Mouse (Mus musculus) cerebellum, adult 8-10 months (tissue): ENCODE measurements around the gene Mydgf.

Source experiments
- DNase-seq: peaks from one replicate; pipeline ENCODE4 v3.0.0; 2022

Mydgf gene

DNA sequence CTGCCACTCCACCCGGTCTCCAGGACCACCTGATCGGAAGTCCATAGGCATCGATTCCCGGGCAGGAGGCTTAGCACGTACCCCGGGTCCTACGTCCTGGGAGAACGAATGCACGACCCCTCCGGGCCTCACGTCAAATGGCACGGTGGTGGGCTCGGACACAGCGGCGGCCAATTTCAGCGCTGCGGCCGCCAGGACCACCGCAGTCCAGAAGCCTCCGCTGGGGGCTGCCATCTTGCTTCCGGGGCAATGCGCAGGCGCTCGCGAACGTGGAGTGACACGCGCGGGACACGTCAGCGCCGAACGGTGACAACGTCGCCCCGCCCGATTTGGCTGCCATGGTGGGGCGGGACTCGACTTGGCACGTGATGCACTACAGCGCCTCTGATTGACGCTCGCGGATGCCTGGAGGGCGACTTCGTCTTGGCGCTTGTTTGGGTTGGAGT, at the start of gene Mydgf:
Gene Mydgf (minus strand): TSS at position 263 of the 446 bp plus-strand sequence.
- DNase-seq: peak; percentile 94

DNA sequence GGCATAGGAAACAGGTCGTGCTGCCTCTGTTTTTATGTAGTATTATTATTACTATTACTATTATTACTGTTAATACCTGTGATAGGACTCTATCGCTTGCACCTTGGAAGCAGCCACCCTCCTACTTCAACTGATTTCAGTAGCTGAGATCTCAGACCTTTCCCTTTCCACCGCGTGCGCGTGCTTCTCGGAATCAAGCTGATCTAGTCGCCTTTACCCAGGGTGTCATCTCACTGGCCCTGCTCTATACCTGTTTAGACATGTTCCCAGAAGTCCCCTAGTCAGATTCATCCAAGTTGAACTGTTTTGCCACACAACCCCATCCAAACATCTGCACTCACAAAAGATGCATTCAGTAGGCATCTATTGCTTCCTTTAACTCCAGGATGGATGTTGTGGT, 49.7 kb upstream of the Mydgf start:
- no peak for DNase-seq

GRCm38 (mm10) chr17:56229943-56230342, 46.2 kb upstream of the Mydgf start:
- no peak for DNase-seq

DNA sequence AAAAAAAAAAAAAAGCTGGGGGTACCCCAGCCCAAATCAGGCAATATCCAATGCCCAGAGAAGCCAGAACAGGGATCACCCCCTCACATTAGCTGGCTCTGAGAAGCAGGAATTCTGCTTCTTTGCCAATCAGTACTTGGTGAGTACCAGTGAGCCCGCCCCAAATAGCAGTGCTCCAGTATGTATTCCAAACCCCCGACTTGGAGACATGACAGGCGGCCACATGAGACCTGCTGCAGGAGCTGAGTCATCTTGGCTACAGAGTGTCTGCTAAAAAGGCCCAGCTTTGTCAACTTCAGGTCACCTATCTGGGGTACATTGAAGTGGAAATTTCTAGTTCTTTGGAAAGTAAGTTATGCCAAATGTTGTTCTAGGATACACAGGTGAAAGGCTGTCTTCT, 42.8 kb upstream of the Mydgf start:
- DNase-seq: no peak

DNA sequence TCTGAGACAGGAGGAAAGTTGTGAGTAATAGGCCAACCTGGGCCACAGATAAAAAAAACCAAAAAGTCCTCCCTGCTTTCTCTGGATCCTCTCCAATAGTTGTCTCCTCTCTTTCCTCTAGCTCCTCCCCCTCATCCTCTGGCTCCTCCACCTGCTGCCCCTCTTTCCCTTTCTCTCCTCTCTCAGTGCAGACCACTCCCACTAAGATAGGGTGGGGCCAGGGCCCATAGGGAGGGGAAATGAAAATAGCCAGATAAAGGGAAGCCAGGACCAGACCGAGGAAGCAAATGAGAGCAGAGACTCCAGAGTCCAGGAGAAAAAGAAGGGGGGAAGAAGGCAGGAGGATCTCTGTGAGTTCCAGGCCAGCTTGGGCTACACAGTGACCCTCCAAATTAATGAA, 41.2 kb upstream of the Mydgf start:
- DNase-seq: no peak

DNA sequence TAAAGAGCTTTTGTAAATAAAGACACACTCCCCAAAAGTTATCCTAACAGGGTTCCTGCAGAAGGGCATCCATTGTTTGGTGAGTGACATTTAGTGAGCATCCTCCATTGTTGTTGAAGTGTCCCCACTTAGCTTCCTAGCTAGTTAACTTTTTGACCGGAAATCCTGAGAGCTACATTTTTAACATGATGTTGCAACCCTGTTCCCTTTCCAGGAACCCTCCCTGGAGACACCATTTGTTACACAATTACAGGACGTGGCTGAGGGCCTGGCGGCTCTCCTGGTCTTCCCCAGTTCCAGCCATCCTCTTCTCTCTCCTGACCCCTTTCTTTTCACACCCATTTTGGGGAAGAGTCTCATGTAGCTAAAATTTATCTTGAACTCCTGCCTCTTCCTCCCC, 36.1 kb upstream of the Mydgf start:
- no peak for DNase-seq

DNA sequence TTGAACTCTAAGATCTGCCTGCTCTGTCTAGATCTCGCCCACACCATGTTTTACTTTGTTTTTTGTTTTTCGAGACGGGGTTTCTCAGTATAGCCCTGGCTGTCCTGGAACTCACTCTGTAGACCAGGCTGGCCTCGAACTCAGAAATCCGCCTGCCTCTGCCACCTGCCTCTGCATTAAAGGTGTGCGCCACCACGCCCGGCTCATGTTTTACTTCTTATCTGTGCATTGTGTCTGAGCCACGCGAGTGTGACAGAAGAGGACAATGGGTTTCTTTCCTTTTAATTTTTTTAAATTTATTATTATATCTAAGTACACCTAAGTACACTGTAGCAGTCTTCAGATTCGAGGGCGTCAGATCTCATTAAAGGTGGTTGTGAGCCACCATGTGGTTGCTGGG, 35.5 kb upstream of the Mydgf start:
- no peak for DNase-seq

GRCm38 (mm10) chr17:56218377-56219191, 34.9 kb upstream of the Mydgf start, which contains the start of gene Dpp9:
TSS of gene Dpp9 (minus strand) at chr17:56218905.
- DNase-seq: peak; percentile 90

- peak; percentile 34 for DNase-seq
Measured at GRCm38 (mm10) chr17:56217670-56218069, 34.0 kb upstream of the Mydgf start.

DNA sequence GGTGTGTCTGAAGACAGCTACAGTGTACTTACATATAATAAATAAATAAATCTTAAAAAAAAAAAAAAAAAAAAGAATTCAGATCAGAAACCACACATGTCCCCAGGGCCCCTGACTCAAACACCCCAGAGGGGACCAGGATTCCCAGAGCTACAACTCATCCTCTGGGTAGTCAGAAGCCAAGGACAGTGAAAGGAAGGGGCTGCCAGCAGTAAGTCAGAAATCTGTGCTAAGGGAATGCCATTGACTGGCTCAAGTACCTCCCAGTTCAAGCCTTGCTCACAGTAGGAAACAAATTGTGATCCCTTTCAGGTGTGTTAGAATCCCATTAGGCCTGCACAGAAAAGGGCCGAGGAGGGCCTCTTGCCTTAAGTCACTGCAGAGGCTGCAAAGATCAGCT, 30.5 kb upstream of the Mydgf start:
- no peak for DNase-seq

- no peak for DNase-seq
Measured at GRCm38 (mm10) chr17:56212676-56213075, 29.0 kb upstream of the Mydgf start.

DNA sequence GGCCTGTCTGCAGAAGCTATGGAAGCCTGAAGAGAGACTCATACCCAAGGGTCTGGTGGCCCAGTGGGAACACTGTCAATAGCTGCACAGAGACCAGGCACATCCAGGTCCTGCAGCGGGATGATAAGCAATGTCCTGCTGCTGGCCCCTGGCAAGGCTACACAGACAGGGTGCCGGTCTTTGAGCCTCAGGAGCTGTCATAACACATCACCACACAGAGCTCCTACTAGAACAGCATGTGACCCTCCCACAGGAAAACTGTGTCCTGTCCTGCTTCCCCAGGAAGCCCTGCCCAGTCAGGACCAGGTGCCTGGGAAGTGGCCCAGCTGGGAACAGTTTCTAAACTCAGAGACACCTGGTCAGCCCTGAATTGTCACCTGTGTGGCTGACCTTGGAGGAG, 27.4 kb upstream of the Mydgf start:
- no peak for DNase-seq

DNA sequence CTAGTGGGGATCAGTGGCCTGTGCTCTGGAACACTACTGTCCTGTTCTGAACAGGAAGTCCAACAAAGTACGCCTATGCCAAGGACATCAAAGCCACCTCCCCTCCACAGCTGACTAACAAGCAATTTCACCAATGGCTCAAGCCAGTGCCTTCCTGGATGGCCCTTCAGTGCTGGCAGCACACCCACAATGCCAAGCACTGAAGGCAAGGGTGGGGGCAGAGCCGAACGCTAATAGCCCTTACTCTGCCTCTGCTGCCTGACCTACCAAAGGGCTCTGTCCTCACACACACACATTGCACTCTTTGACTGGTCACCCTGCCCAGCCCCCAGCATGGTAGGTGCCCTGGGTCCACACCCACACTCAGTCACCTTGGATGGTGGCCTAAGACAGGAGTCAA, 25.1 kb upstream of the Mydgf start:
- no peak for DNase-seq

DNA sequence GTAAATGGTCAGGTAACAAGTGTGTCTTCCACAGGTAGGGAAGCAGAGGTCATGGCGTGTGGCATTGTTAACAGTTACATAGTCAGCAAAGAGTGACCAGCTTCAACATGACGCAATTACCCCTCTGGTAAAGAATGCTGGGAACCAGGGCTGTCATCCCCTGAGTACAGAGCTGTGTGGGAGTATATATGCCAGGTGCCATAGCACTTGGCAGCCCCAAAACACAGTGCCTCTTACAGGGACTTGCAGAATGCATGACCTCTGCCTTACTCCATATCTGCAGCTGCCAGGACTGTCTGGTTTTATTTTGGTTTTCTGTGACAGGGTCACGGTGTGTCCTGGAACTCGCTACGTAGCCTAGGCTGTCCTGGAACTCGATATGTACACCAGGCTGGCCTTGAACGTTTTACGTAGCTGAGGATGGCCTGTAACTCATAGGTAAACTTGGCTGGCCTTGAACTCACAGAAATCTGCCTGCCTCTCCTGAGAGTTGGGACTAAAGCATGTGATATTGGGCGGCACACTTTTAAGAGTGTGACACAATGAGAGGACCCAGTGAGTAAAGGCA, 24.3 kb upstream of the Mydgf start:
- DNase-seq: no peak

- DNase-seq: no peak
Measured at GRCm38 (mm10) chr17:56206986-56207674, 23.4 kb upstream of the Mydgf start.

DNA sequence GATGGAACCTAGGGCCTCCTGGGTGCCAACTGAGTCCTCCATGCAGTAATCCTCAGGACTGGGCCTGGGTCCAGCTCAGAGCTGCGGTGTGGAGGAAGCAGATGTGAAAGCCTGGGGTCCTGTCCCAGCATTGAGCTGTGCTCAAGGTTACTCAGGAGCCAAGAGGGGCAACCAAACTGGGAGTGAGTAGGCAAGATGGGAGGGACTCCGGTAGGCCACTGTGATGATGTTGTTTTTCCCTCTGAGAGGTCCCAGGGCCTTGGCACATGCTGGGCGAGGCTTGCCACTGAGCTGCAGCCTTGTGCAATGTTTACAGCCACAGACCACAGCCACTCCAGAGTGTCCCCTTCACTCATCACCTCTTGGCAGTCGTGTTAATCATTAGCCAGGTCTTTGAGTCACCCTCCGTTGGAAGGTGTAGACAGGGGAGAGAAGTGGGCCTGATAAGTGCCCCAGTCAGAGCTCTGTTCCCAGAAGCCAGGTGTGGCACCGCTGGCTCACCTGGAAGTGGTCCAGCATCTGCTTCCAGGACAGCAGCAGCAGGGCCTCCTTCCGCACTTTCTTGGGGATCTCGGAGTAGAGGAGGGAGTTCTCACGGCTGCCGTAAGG, 22.7 kb upstream of the Mydgf start:
- DNase-seq: no peak

GRCm38 (mm10) chr17:56203729-56204128, 20.0 kb upstream of the Mydgf start:
- DNase-seq: no peak

GRCm38 (mm10) chr17:56202476-56202875, 18.8 kb upstream of the Mydgf start:
- DNase-seq: no peak

- no peak for DNase-seq
Measured at GRCm38 (mm10) chr17:56201642-56202041, 17.9 kb upstream of the Mydgf start.

DNA sequence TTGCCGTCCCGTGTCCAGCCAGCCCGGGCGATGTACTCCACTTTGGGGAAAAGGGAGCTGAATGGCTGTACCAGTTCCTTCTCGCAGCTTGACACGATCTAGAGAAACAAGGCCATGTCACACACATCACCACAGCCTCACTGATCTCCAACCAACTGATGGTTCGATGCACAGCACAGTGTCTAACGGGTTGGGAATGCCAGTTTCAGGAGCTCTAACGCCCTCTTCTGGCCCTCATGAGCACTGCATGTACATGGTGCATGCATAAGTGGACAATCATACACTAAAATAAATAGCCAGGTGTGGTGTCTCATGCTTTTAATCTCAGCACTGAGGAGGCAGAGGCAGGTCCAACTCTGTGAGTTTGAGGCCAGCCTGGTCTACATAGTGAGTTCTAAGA, 16.9 kb upstream of the Mydgf start:
- DNase-seq: no peak

DNA sequence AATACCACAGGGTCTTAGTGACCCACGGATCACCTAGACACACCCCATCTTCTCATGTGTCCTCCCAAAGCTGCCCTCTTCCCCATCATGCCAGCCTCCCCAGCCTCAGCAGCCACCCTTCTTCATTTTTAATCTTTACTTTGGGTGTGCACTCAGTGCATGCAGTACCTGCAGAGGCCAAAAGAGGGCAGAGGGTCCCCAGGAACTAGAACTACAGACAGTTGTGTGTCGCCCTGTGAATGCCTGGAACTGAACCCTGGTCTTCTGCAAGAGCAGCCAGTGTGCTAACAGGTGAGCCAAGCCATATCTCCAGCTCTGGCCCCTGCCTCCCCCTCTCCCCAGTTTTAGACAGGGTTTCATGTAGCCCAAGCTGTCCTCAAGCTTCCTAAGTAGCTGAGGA, 13.1 kb upstream of the Mydgf start:
- no peak for DNase-seq

DNA sequence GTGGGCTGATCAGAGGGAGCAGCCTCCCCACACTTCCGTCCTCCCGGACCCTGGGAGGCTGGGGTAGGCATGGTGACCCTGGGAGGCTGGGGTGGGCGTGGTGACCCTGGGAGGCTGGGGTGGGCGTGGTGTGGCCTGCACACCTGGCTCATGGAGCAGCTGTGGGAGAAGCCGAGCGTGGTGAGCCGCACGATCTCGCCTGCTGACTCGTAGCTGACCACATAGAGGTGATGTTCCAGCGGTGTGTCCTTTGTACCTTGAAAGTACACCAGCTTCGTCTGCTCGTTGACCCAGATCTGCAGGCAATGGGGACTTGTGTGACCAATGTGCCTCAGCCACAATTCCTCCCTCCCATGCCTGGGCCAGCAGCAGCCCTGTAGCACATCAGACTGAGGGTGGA, 11.0 kb upstream of the Mydgf start:
- DNase-seq: no peak

DNA sequence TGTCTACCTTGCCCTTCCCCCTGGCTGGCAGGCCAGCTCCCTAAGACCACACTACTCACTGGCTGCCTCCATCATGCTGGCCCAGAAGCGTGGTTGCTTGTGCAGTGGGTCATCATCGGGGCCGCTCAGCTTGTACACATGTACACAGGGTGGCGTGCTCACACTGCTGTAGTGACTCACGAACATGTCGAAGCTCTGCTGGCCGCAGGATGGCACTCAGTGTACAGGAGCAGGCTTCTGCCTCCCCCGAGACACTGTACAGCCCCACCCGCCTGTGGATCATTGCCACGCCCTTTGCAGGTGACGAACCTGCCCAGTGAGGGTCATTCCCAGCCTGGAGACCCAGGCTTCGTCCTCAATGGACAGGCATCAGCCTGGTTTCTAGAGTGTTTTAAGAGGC, 10.6 kb upstream of the Mydgf start:
- no peak for DNase-seq

DNA sequence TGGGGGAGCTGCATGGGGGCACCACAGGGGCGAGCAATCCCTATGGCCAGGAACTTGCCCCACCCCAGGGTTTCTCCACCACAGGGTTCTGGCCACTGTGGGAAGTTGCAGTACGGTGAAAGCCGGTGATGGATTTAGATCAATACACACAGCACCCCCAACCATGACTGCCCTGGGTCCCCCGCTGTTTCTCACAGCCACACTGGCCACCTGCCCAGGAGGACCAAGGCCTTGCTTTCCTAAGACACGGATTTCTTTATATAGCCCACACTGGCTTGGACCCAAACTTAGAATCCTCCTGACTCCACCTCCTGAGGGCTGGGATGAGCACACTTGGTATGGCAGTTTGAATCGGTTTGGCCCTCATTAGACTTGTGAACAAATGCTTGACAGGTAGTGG, 7.5 kb upstream of the Mydgf start:
- no peak for DNase-seq
